Mouse (Mus musculus): ENCODE measurements around the gene Sh3tc1. TPM values are rescaled to one million over a fixed set of nuclear protein-coding genes. Genes with fewer than 3 reads are reported as not detected.

Gene Sh3tc1
- 1 to 10 TPM; 1.3 to 5.0 TPM for polyA plus RNA-seq (2017; shearing (Covaris generic))

DNA sequence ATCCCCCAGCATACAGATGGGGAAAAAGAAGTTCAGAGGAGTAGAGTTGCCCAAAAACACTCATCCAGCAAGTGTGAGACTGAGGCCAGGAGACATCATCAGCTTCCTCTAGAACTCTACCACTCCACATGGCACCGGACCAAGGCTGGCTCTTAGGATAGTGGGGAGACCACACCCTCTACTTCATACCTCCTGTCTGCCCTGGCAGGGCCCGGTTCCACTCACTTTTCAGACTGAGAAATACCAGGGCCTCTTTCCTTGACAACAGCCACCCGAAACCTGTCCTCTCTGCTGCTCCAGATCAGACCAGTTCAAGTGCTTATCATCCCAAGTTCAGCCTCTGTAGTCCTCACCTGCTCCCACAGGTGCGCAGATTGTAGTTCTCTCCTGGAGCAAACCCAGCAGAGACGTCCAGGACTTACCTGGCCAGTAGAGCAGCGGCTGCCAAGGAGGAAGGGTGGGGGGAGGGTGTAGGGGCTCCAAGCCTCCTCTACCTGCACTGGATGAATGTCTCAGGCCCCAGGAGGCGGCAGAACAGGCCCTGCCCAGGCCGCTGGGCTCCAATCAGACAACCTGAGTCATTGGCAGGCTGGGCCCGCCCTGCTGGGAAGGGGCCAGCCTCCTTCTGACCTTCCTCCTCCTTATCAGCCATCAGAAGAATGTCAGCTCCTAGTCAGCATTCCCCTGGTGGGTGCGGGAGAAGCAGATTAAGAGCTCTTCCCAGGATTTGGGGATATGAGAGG is at the start of gene Sh3tc1:
Gene Sh3tc1 (minus strand): TSS at position 452 of the 743 bp plus-strand sequence.

DNA sequence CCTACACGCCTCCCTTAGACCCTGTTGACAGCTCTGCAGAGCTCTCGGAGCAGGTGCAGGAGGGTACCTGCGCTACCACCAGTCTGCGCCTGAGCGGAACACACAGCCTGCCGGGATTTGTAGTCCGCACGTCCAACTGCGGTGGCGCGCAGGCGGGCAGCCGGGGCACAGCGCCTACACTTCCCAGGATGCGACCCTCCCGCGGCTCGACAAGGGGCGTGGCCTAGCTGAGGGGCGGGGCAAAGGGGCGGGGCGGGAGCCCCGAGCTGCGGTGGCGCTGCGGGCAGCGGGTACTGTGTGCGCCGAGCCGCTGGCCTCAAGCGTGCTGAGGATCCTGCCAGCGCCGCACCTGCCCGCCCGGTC is 17.8 kb upstream of the Sh3tc1 start, which contains the start of gene Ablim2:
Gene Ablim2 (plus strand): TSS at position 242 of the 363 bp plus-strand sequence.

GRCm38 (mm10) chr5:35679256-35680155 is 60.3 kb downstream of the Sh3tc1 start, which contains the start of gene Htra3:
Gene Htra3 (minus strand): TSS chr5:35679782.

Other genes with a start within 250 kb of the Sh3tc1 start
- not detected for gene Cpz, start 214.3 kb downstream of the Sh3tc1 start, polyA plus RNA-seq (2017; shearing (Covaris generic))
- 1 to 10 TPM; 6.3 to 8.5 TPM for gene Trmt44, start 164.9 kb downstream of the Sh3tc1 start, polyA plus RNA-seq (2017; shearing (Covaris generic))
- 10 to 100 TPM; 25.9 to 36.0 TPM for gene Acox3, start 156.9 kb downstream of the Sh3tc1 start, polyA plus RNA-seq (2017; shearing (Covaris generic))
- gene Htra3, start 60.2 kb downstream of the Sh3tc1 start, polyA plus RNA-seq (2017; shearing (Covaris generic)), result 1 to 10 TPM in 1 of 2 experiments, not detected in 1; 1.4 TPM
- gene Ablim2, start 17.9 kb upstream of the Sh3tc1 start, polyA plus RNA-seq (2017; shearing (Covaris generic)), result 1 to 10 TPM; 2.1 to 3.6 TPM
- gene Afap1, start 153.3 kb upstream of the Sh3tc1 start, polyA plus RNA-seq (2017; shearing (Covaris generic)), result 1 to 10 TPM; 1.9 to 3.1 TPM